Mouse (Mus musculus) lung, embryonic 14.5 days (tissue): Measurements from ENCODE around the gene Hpgd. TPM values are rescaled to one million over a fixed set of nuclear protein-coding genes. Genes with fewer than 3 reads are reported as not detected.

Source experiments
- ATAC-seq: fragments of 200-750 bp; cut with Nextera tagmentation; 2 replicates; pipeline ENCODE4 v1.8.0; 2017; ENCODE audit warnings: mild to moderate bottlenecking, moderate TSS enrichment, moderate library complexity; ENCODE audit not compliant: insufficient read depth
- DNase-seq: peaks from one replicate; pipeline ENCODE4 v3.0.0-alpha.2; 2015
- H3K27ac ChIP-seq: fragments of 300-500 bp; sonication (generic); 2 replicates; pipeline ENCODE4 v1.5.1; 2014; ENCODE audit warnings: low read depth, mild to moderate bottlenecking, moderate library complexity
- H3K27me3 ChIP-seq: fragments of 300-500 bp; sonication (generic); 2 replicates; pipeline ENCODE4 v1.6.1; 2014; ENCODE audit warnings: low read length, control low read depth; ENCODE audit not compliant: insufficient read depth
- H3K36me3 ChIP-seq: fragments of 300-500 bp; sonication (generic); 2 replicates; pipeline ENCODE4 v1.6.1; 2014; ENCODE audit warnings: control low read depth; ENCODE audit not compliant: insufficient read depth
- H3K4me1 ChIP-seq: fragments of 300-500 bp; sonication (generic); 2 replicates; pipeline ENCODE4 v1.6.1; 2014; ENCODE audit warnings: antibody characterized with exemption, control low read depth; ENCODE audit not compliant: insufficient read depth
- H3K4me2 ChIP-seq: fragments of 300-500 bp; sonication (generic); 2 replicates; pipeline ENCODE4 v1.6.1; 2014; ENCODE audit warnings: mild to moderate bottlenecking
- H3K4me3 ChIP-seq: fragments of 300-500 bp; sonication (generic); 2 replicates; pipeline ENCODE4 v1.5.1; 2014; ENCODE audit warnings: low read depth, low read length
- H3K9ac ChIP-seq: fragments of 300-500 bp; sonication (generic); 2 replicates; pipeline ENCODE4 v1.6.1; 2014
- H3K9me3 ChIP-seq: fragments of 300-500 bp; sonication (generic); 2 replicates; pipeline ENCODE4 v1.6.1; 2016; ENCODE audit warnings: low read depth, low read length, control low read depth
- CTCF ChIP-seq: IDR thresholded peaks from 2 replicates; pipeline ENCODE4 v1.5.1; 2016; ENCODE audit warnings: antibody characterized with exemption, low read depth
- WGBS: fragments of 180-500 bp; shearing (Covaris S2); extraction: QIAGEN DNeasy Blood & Tissue Kit; methylation state at CpG from one replicate; pipeline ENCODE4 v1.1.7; 2014; 5-methylcytosine and 5-hydroxymethylcytosine counted together
- polyA plus RNA-seq: library from polyadenylated mRNA; unstranded; fragments of >200 nt; fragmentation: Nextera tagmentation; extraction: Ambion mirVana; gene quantifications from 2 replicates; pipeline ENCODE4 v1.2.1, GENCODE M21; 2014

Hpgd gene
- polyA plus RNA-seq, 1 experiment from 2014 or later: 15.6 TPM

DNA sequence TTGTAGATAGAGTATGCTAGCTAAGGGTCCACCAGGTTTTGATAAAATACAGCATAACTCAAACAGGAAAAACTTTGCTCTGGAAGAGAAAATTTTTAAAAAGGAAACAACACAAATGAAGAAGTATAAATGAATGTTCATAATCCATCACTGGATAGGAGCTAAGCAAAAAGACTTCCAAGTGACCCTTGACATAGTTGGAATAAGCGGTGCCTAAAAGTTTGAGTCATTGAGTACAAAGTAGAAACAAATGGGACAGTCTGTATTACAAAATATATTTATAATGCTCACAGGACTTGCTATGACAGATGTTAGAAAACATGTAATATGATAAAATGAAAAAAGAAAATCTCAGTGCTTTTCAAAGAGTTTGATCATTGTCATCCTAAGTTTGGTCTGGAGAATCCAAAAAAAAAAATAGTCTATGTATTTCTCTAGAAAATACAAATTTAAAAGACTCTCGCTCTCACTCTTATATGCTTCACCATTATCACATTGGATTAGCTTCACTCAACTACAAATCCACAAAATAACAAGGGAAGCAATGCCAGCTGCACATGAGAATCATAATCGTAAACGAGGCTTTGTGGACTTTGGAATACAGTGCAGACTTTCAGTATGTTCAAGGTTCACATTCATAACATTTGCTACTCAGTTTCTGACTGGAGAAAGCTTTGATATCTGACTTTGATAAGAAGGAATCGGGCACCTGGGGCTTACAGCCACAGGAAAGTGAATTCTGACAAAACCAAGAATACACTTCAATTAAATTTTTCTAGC is 51.4 kb downstream of the Hpgd start:
- H3K27ac ChIP-seq: no peak overlapping the region
- no peak overlapping the region for H3K4me3 ChIP-seq
- no peaks in the 10 kb centered on the region for H3K9me3 ChIP-seq
- 76% methylated on average over 5 of the region's 5 CpGs for WGBS
- H3K36me3 ChIP-seq: no peaks in the 10 kb centered on the region
- no peaks in the 10 kb centered on the region for H3K27me3 ChIP-seq
- H3K4me2 ChIP-seq: no peak overlapping the region
- no peak overlapping the region for H3K9ac ChIP-seq
- no peaks in the 10 kb centered on the region for H3K4me1 ChIP-seq
- ATAC-seq: no peak
- TF ChIP-seq CTCF: no peak
- no peak for DNase-seq

DNA sequence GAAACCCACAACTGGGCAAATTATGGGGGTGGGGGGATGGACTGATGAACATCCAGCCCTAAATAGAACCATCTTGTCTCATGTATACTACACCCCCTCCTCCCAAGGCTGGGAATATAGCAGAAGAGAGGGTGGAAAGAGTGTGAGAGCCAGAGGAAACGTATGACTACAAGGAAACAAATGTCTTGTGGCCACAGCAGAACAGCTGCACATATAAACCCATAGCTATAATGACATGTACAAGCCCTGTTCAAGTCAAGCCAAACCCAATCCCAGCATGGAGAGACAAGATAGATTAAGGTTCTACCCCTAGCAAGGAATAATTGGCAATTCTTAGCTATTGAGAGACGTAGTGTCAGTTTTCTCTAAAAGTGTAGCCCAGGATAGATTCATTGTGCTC is 68.8 kb downstream of the Hpgd start:
- Histone ChIP-seq H3K4me2 (no peak overlapping the region), H3K36me3 (no peaks in the 10 kb centered on the region), H3K9me3 (no peaks in the 10 kb centered on the region), H3K4me1 (no peaks in the 10 kb centered on the region), H3K27ac (no peak overlapping the region), H3K4me3 (no peak overlapping the region), H3K9ac (no peak overlapping the region), H3K27me3 (no peaks in the 10 kb centered on the region)
- WGBS: 83% methylated on average over 2 of the region's 2 CpGs
- ATAC-seq (no peak), DNase-seq (no peak)
- TF ChIP-seq CTCF: no peak
